In genomic region chr11:52129171-52129570, GRCm38 (mm10) we compare ENCODE assay signal across 10 mouse cellular contexts. TPM values are rescaled to one million over a fixed set of nuclear protein-coding genes. Genes with fewer than 3 reads are reported as not detected.
DNase-seq lines count a peak whose midpoint lies in the region; ATAC-seq lines count a peak whose summit lies in the region.
"Had no signal": no experiment of that assay in that cellular context is flagged by ENCODE, and none has a peak within 500 bp of the region (broad histone marks: within the 10 kb centered on the region; RNA-seq: fewer than 3 reads in every experiment).

No protein-coding gene starts in this region.

- H3K9me3 ChIP-seq in heart, embryonic 15.5 days (replicated peaks) = no peaks in the 10 kb centered on the region
- H3K9me3 ChIP-seq in heart, embryonic 10.5 days = no peaks in the 10 kb centered on the region
- no peaks in the 10 kb centered on the region for H3K9me3 ChIP-seq in midbrain, embryonic 13.5 days
- H3K9me3 ChIP-seq in midbrain, embryonic 11.5 days (ENCODE audit: control insufficient read depth, low read length) = no peaks in the 10 kb centered on the region
- peaks cover 2% of the 10 kb centered on the region; the same call in 1 of the 2 replicates for H3K9me3 ChIP-seq in midbrain, embryonic 15.5 days
- H3K9me3 ChIP-seq: liver, embryonic 15.5 days had no signal

- no peak overlapping the region for H3K4me2 ChIP-seq in heart, embryonic 15.5 days
- no peak overlapping the region for H3K4me2 ChIP-seq in midbrain, embryonic 13.5 days (replicated peaks)
- H3K4me2 ChIP-seq in midbrain, embryonic 11.5 days = no peak overlapping the region
- H3K4me2 ChIP-seq in midbrain, embryonic 15.5 days = no peak overlapping the region
- H3K4me2 ChIP-seq: liver, embryonic 15.5 days had no signal

- H3K27ac ChIP-seq in heart, embryonic 15.5 days = peak overlapping the region; percentile 57
- no peak overlapping the region for H3K27ac ChIP-seq in heart, embryonic 10.5 days
- peak overlapping the region; percentile 36; the same call in 1 of the 2 replicates for H3K27ac ChIP-seq in midbrain, embryonic 13.5 days
- H3K27ac ChIP-seq in midbrain, embryonic 11.5 days (ENCODE audit: low read depth, low read length) = no peak overlapping the region
- 0 out of 2 replicates have a peak overlapping the region, but pooled peaks have one; percentile 21 for H3K27ac ChIP-seq in midbrain, embryonic 15.5 days
- H3K27ac ChIP-seq: liver, embryonic 15.5 days had no signal

- peaks cover 16% of the 10 kb centered on the region for H3K36me3 ChIP-seq in heart, embryonic 15.5 days
- peaks cover 31% of the 10 kb centered on the region for H3K36me3 ChIP-seq in heart, embryonic 10.5 days
- peaks cover 25% of the 10 kb centered on the region for H3K36me3 ChIP-seq in midbrain, embryonic 13.5 days
- peaks cover 8% of the 10 kb centered on the region for H3K36me3 ChIP-seq in midbrain, embryonic 11.5 days (ENCODE audit: control insufficient read depth, insufficient read depth, low read length)
- H3K36me3 ChIP-seq in midbrain, embryonic 15.5 days (replicated peaks) = peaks cover 3% of the 10 kb centered on the region; the same call in 1 of the 2 replicates

- H3K9ac ChIP-seq in heart, embryonic 15.5 days = no peak overlapping the region
- no peak overlapping the region for H3K9ac ChIP-seq in midbrain, embryonic 13.5 days (replicated peaks)
- no peak overlapping the region for H3K9ac ChIP-seq in midbrain, embryonic 11.5 days (ENCODE audit: low read length)
- no peak overlapping the region for H3K9ac ChIP-seq in midbrain, embryonic 15.5 days
- H3K9ac ChIP-seq: liver, embryonic 15.5 days had no signal

- WGBS in heart, embryonic 15.5 days = 29% methylated on average over 3 of the region's 3 CpGs
- 33% methylated on average over 3 of the region's 3 CpGs for WGBS in heart, embryonic 10.5 days
- 39% methylated on average over 3 of the region's 3 CpGs for WGBS in midbrain, embryonic 13.5 days
- 35% methylated on average over 3 of the region's 3 CpGs for WGBS in midbrain, embryonic 11.5 days
- WGBS in midbrain, embryonic 15.5 days = 17% methylated on average over 3 of the region's 3 CpGs

- no peak for ATAC-seq in heart, embryonic 15.5 days (replicated peaks; ENCODE audit: insufficient number of reproducible peaks, insufficient read depth, low FRiP score, low read depth)
- ATAC-seq in midbrain, embryonic 13.5 days = no peak
- ATAC-seq in midbrain, embryonic 11.5 days (ENCODE audit: low FRiP score) = no peak
- ATAC-seq in midbrain, embryonic 15.5 days (replicated peaks) = no peak

- peaks cover 14% of the 10 kb centered on the region for H3K4me1 ChIP-seq in heart, embryonic 15.5 days (replicated peaks)
- peaks cover 10% of the 10 kb centered on the region; the same call in 1 of the 2 replicates for H3K4me1 ChIP-seq in heart, embryonic 10.5 days
- no peaks in the 10 kb centered on the region; the same call in 1 of the 2 replicates for H3K4me1 ChIP-seq in midbrain, embryonic 13.5 days (replicated peaks)
- H3K4me1 ChIP-seq in midbrain, embryonic 11.5 days (ENCODE audit: control insufficient read depth, insufficient read depth, low read length) = no peaks in the 10 kb centered on the region
- no peaks in the 10 kb centered on the region for H3K4me1 ChIP-seq in midbrain, embryonic 15.5 days

- H3K4me3 ChIP-seq in heart, embryonic 15.5 days = no peak overlapping the region
- H3K4me3 ChIP-seq in heart, embryonic 10.5 days = no peak overlapping the region
- H3K4me3 ChIP-seq in midbrain, embryonic 13.5 days (replicated peaks) = no peak overlapping the region
- H3K4me3 ChIP-seq in midbrain, embryonic 11.5 days (ENCODE audit: low read depth, low read length) = no peak overlapping the region
- no peak overlapping the region for H3K4me3 ChIP-seq in midbrain, embryonic 15.5 days
- H3K4me3 ChIP-seq: liver, embryonic 15.5 days had no signal

- DNase-seq in heart, embryonic 10.5 days (ENCODE audit: low spot score) = no peak
- DNase-seq in midbrain, embryonic 11.5 days (ENCODE audit: low spot score, missing footprints) = no peak
- DNase-seq in WW6 (ENCODE audit: low read depth, low spot score) = peak; percentile 36
- DNase-seq in embryo, embryonic 10.5 days (ENCODE audit: low spot score) = no peak
- DNase-seq in cerebellum, adult 18-20 months = no peak

- H3K27me3 ChIP-seq in heart, embryonic 15.5 days = no peaks in the 10 kb centered on the region
- H3K27me3 ChIP-seq in heart, embryonic 10.5 days (ENCODE audit: insufficient read depth, poor library complexity, severe bottlenecking) = no peaks in the 10 kb centered on the region
- H3K27me3 ChIP-seq in midbrain, embryonic 13.5 days = no peaks in the 10 kb centered on the region
- H3K27me3 ChIP-seq in midbrain, embryonic 11.5 days (ENCODE audit: control insufficient read depth, insufficient read depth, low read length) = no peaks in the 10 kb centered on the region
- no peaks in the 10 kb centered on the region for H3K27me3 ChIP-seq in midbrain, embryonic 15.5 days (replicated peaks)
- H3K27me3 ChIP-seq: liver, embryonic 15.5 days had no signal

RNA-seq across cellular contexts. Expression of gene Olfr1373, which starts 16.2 kb away (rescaled TPM):
- not detected in 2 replicates for polyA plus RNA-seq in heart, embryonic 15.5 days (2015; fragmentation: Nextera tagmentation; extraction: Ambion mirVana)
- not detected in 2 replicates for polyA plus RNA-seq in heart, embryonic 10.5 days (2016; fragmentation: Nextera tagmentation; extraction: Ambion mirVana)
- polyA plus RNA-seq in midbrain, embryonic 13.5 days (2015; fragmentation: Nextera tagmentation; extraction: Ambion mirVana) = not detected in 2 replicates
- polyA plus RNA-seq in midbrain, embryonic 11.5 days (2014; fragmentation: Nextera tagmentation; extraction: Ambion mirVana) = not detected in 2 replicates
- polyA plus RNA-seq in midbrain, embryonic 15.5 days (2015; fragmentation: Nextera tagmentation; extraction: Ambion mirVana) = not detected in 2 replicates
- polyA plus RNA-seq: kidney, embryonic 16.5 days; liver, embryonic 15.5 days had no signal

RNA-seq across cellular contexts. Expression of gene Ppp2ca, which starts 30.7 kb away (rescaled TPM):
- 62.0 and 67.0 TPM in 2 replicates for polyA plus RNA-seq in heart, embryonic 15.5 days (2015; fragmentation: Nextera tagmentation; extraction: Ambion mirVana)
- 66.2 and 91.4 TPM in 2 replicates for polyA plus RNA-seq in heart, embryonic 10.5 days (2016; fragmentation: Nextera tagmentation; extraction: Ambion mirVana)
- polyA plus RNA-seq in midbrain, embryonic 13.5 days (2015; fragmentation: Nextera tagmentation; extraction: Ambion mirVana) = 120 and 126 TPM in 2 replicates
- polyA plus RNA-seq in midbrain, embryonic 11.5 days (2014; fragmentation: Nextera tagmentation; extraction: Ambion mirVana) = 133 and 138 TPM in 2 replicates
- 127 and 130 TPM in 2 replicates for polyA plus RNA-seq in midbrain, embryonic 15.5 days (2015; fragmentation: Nextera tagmentation; extraction: Ambion mirVana)

Comparison
In these comparisons a context has a peak if more than half of its experiments do, and no peak if none do; other contexts are left out.
1. H3K27ac ChIP-seq: peak in heart, embryonic 15.5 days (single experiment), midbrain, embryonic 13.5 days (single experiment) and midbrain, embryonic 15.5 days (single experiment); none in heart, embryonic 10.5 days (single experiment) and midbrain, embryonic 11.5 days (single experiment).